Mouse (Mus musculus) embryonic fibroblast, embryonic 13.5 days (primary cell): ENCODE measurements around the gene Cela3a. TPM values are rescaled to one million over a fixed set of nuclear protein-coding genes. Genes with fewer than 3 reads are reported as not detected.

Experiments
- H3K27ac ChIP-seq: 2 replicates; pipeline ENCODE4 v1.5.1; 2012; ENCODE audit warnings: low read length, control low read depth, inconsistent platforms; ENCODE audit not compliant: insufficient read depth
- H3K4me1 ChIP-seq: 2 replicates; pipeline ENCODE4 v1.6.1; 2011; ENCODE audit warnings: low read length; ENCODE audit not compliant: control insufficient read depth, insufficient read depth
- H3K4me3 ChIP-seq: 2 replicates; pipeline ENCODE4 v1.5.1; 2011; ENCODE audit warnings: mild to moderate bottlenecking, control low read depth, low read length; ENCODE audit not compliant: insufficient read depth
- CTCF ChIP-seq: IDR thresholded peaks from 2 replicates; pipeline ENCODE4 v1.5.1; 2011; ENCODE audit warnings: mild to moderate bottlenecking, control low read depth, low read length, moderate library complexity, borderline replicate concordance; ENCODE audit not compliant: insufficient read depth
- POLR2A ChIP-seq: IDR thresholded peaks from 2 replicates; pipeline ENCODE4 v1.6.1; 2011; ENCODE audit warnings: low read depth, mild to moderate bottlenecking, control low read depth, low read length, moderate library complexity
- polyA plus RNA-seq: library from polyadenylated mRNA; stranded (reverse); fragments of >200 nt; gene quantifications from 2 replicates; pipeline ENCODE4 v1.2.4, GENCODE M21; 2011; ENCODE audit warnings: low read depth; ENCODE audit not compliant: missing spikeins, insufficient read length

The Cela3a gene
- polyA plus RNA-seq, 1 experiment, result not detected

DNA sequence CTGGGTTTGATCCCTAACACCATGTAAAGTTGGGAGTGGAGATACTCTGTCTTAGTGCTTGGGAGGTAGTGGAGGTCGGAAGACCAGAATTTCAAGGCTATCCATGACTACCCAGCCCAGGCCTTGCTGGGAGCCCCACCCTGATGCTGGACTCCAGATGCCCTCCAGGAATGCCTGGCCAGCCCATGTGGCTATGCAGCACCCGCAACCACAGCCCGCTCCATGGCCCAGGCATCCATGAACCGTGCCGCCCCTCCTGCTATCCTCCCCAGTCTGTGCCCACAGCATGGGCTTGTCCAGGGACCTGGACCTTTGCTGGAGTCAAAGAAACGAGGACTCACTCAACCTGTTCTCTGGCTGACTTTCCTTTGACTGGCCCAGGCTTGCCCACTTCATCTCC, 44.8 kb downstream of the Cela3a start:
- Histone ChIP-seq H3K4me1 (peaks cover 8% of the 10 kb centered on the region), H3K27ac (no peak overlapping the region), H3K4me3 (no peak overlapping the region)
- TF ChIP-seq CTCF, result no peak
- no peak for TF ChIP-seq POLR2A

- Histone ChIP-seq H3K4me3 (no peak overlapping the region), H3K27ac (no peak overlapping the region), H3K4me1 (no peaks in the 10 kb centered on the region)
- TF ChIP-seq CTCF, result no peak
- no peak for TF ChIP-seq POLR2A
Measured at GRCm38 (mm10) chr4:137360996-137361395, 48.6 kb downstream of the Cela3a start.

DNA sequence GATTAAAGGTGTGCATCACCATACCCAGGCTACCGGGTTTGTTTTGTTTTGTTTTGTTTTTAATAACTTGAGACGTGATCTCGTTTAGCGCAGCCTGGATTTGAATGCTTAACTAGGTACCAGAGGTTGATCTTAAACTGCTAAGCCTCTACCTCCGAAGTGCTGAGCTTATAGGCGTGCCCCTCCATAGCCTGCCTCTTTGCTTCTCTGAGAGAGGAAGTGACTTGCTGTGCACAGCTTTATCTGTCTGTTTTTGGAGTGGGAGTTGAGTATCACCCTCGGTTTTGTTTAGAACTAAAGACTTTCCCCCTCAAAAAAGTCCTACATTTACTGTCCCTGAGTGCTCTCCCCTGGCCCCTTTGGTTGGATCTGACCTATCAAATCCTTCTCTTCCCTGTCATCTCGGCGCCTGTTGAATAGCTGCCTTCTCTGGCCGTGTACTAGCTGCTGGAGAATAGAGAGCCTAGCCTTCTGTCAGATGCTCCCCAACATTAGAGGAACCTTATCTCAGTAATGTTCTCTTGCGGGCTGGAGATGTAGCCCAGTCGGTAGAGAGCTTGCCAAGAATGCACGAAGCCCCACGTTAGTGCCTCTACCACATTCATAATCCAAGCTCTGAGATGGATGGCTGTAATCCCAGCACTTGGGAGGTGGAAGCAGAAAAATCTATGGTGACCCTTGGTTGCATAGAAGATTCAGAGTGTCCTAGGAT, 51.1 kb downstream of the Cela3a start:
- TF ChIP-seq POLR2A, result no peak
- no peak for TF ChIP-seq CTCF
- Histone ChIP-seq H3K4me3 (no peak overlapping the region), H3K4me1 (no peaks in the 10 kb centered on the region), H3K27ac (no peak overlapping the region)

GRCm38 (mm10) chr4:137357517-137358254, 51.9 kb downstream of the Cela3a start, which contains the start of gene Cdc42:
Gene Cdc42, minus strand, starts transcription at chr4:137357720.
- Histone ChIP-seq H3K4me1 (peaks cover 4% of the 10 kb centered on the region; the same call in 1 of the 2 replicates), H3K27ac (peak within 1 kb of the TSS; percentile 78), H3K4me3 (peak within 1 kb of the TSS; percentile 100)
- TF ChIP-seq POLR2A, result peak; percentile 93
- no peak for TF ChIP-seq CTCF

GRCm38 (mm10) chr4:137356674-137357510, 52.7 kb downstream of the Cela3a start:
- H3K27ac ChIP-seq, result peak overlapping the region; percentile 78
- H3K4me3 ChIP-seq, result peak overlapping the region; percentile 100
- H3K4me1 ChIP-seq, result peaks cover 4% of the 10 kb centered on the region; the same call in 1 of the 2 replicates
- TF ChIP-seq CTCF, result no peak
- TF ChIP-seq POLR2A, result no peak

Other genes starting within 250 kb of the Cela3a start
- 2.2 and 4.7 TPM in 2 replicates for gene Wnt4, start 132.3 kb downstream of the Cela3a start, polyA plus RNA-seq
- gene Cdc42, start 52.1 kb downstream of the Cela3a start, polyA plus RNA-seq, result 576 and 580 TPM in 2 replicates
- gene Cela3b, start 20.7 kb upstream of the Cela3a start, polyA plus RNA-seq, result not detected in 2 replicates
- not detected in 2 replicates for gene 1700013G24Rik, start 43.5 kb upstream of the Cela3a start, polyA plus RNA-seq
- gene Hspg2, start 59.0 kb upstream of the Cela3a start, polyA plus RNA-seq, result 271 and 368 TPM in 2 replicates
- not detected in 2 replicates for gene Ldlrad2, start 164.8 kb upstream of the Cela3a start, polyA plus RNA-seq
- 88.4 and 109 TPM in 2 replicates for gene Usp48, start 184.0 kb upstream of the Cela3a start, polyA plus RNA-seq